Mouse (Mus musculus) C2C12 (cell line): Measurements from ENCODE around the gene Gm21586. TPM values are rescaled to one million over a fixed set of nuclear protein-coding genes. Genes with fewer than 3 reads are reported as not detected.
"Not testable (repeated sequence)": the region's sequence is repeated elsewhere in the genome, so short reads cannot be mapped to it uniquely, and the experiment has no call there.

Experiments used
- H3K27me3 ChIP-seq: one replicate; pipeline ENCODE4 v1.6.1; 2011; ENCODE audit not compliant: control insufficient read depth, insufficient read depth, insufficient read length
- H3K36me3 ChIP-seq: one replicate; pipeline ENCODE4 v1.6.1; 2011; ENCODE audit not compliant: control insufficient read depth, insufficient read depth
- H3K4me3 ChIP-seq: one replicate; pipeline ENCODE4 v1.5.1; 2011; ENCODE audit warnings: mild to moderate bottlenecking, control low read depth; ENCODE audit not compliant: poor library complexity, insufficient read depth, severe bottlenecking
- H3K79me2 ChIP-seq: one replicate; pipeline ENCODE4 v1.6.1; 2011; ENCODE audit not compliant: control insufficient read depth, insufficient read depth
- H3K79me3 ChIP-seq: one replicate; pipeline ENCODE4 v1.6.1; 2011; ENCODE audit warnings: low read depth, control low read depth
- H3ac ChIP-seq: one replicate; pipeline ENCODE3; 2011; ENCODE audit warnings: low read depth; ENCODE audit not compliant: control insufficient read depth, insufficient read length
- long read RNA-seq, 2 experiments: library from polyadenylated mRNA; unstranded; transcript quantifications; one replicate each; pipeline ENCODE4 v2.0.0; 2019 to 2020
- polyA plus RNA-seq: library from polyadenylated mRNA; unstranded; fragments of >200 nt; fragmentation: generic; extraction: Trizol; gene quantifications from one replicate; pipeline ENCODE4 v1.2.1, GENCODE M21; 2012; ENCODE audit warnings: missing spikeins

Gene Gm21586
- not detected for polyA plus RNA-seq
- long read RNA-seq, experiment 1, result 0 reads
- long read RNA-seq, experiment 2, result 0 reads

GRCm38 (mm10) chr4:42439078-42439477, at the start of gene Gm21586:
TSS of gene Gm21586 (plus strand) at chr4:42439378.
- not testable (repeated sequence) for H3K36me3 ChIP-seq, H3K79me3 ChIP-seq

DNA sequence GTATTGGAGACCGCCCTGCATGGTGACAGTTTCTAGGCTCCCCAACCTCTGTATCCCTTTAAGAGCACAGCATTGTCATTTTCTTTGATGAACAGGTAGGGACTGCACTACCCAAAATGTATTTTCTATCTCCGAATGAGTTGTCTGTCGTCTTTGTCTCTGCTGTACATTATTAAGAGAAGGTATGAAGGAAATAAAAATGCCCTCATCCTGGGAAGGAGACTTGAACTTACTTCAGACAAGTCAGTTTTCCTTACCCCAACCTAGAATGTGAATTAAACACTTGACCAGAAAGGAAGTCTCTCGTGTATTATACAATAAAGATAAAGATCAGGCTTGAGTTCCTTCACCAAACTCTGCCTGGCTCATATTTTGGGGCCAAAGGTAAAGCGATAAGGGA, 27.3 kb downstream of the Gm21586 start, which contains the start of gene Gm2163:
Gm2163 (plus strand) TSS at position 301 of the 400 bp plus-strand sequence.
- H3K27me3 ChIP-seq, H3K79me3 ChIP-seq, H3K79me2 ChIP-seq, H3K36me3 ChIP-seq, H3K4me3 ChIP-seq, H3ac ChIP-seq: not testable (repeated sequence)

More at GRCm38 (mm10) chr4:42439078-42439477, at the start of gene Gm21586:
- not testable (repeated sequence) for H3K27me3 ChIP-seq, H3ac ChIP-seq, H3K79me2 ChIP-seq, H3K4me3 ChIP-seq

Other genes starting within 250 kb of the Gm21586 start
- not detected for gene Gm10600, start 198.7 kb upstream of the Gm21586 start, polyA plus RNA-seq
- gene Ccl21b, start 183.6 kb upstream of the Gm21586 start, polyA plus RNA-seq, result not detected
- gene Gm21953, start 145.1 kb upstream of the Gm21586 start, polyA plus RNA-seq, result not detected
- not detected for gene Fam205a3, start 121.0 kb upstream of the Gm21586 start, polyA plus RNA-seq
- gene Gm2163, start 27.4 kb downstream of the Gm21586 start, polyA plus RNA-seq, result not detected
- gene Fam205a2, start 88.8 kb downstream of the Gm21586 start, polyA plus RNA-seq, result not detected
- not detected for gene Gm10591, start 172.8 kb downstream of the Gm21586 start, polyA plus RNA-seq
- gene Gm2564, start 190.3 kb downstream of the Gm21586 start, polyA plus RNA-seq, result not detected
- gene Ccl27b, start 215.9 kb downstream of the Gm21586 start, polyA plus RNA-seq, result not detected
- not detected for gene Il11ra2, start 222.5 kb downstream of the Gm21586 start, polyA plus RNA-seq